Mouse (Mus musculus): ENCODE measurements around the gene Rgs10. TPM values are rescaled to one million over a fixed set of nuclear protein-coding genes. Genes with fewer than 3 reads are reported as not detected.

Gene Rgs10
- polyA plus RNA-seq (2012; rRNA removed), result 22.8 and 29.1 TPM in 2 replicates

DNA sequence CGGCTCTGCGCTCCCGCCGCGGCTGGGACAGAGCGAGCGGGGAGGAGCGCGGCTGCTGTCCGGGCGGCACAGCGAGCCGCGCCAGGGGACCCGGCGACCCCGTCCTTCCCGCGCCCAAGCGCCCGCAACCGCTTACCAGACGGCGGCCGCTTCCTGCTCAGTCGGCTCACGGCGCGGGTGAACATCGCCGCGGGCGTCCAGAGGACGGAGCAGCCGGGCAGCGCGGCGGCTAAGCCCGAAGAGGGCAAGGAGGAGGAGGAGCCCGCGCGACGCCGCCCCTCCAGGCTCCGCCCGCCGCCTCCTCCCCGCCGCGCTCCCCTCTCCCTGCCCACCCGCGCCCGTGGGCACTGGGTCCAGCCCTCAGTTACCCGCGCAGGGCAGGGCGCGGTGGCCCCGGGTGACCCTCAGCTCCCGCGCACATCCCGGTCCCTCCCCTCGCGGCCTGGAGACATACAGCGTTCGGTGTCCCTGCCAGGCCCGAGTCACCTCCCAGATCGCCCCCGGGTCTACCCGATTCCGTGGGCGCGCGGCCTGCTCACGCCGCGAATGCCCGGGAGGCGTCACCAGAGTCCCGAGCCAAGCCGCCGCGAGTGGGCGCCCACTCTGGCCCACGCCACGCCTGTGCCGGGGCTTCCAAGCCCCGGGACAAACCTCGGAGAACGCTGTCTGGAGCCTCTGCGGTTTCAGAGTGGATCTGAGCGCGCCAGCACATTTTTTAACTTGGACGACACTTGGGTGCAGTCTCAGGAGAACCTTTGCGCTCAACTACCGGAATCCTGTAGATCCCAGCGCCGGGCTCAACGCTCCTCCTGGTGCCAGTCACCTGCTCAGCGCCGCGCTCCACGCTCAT is at the start of gene Rgs10:
Gene Rgs10 (minus strand): TSS at position 829 of the 850 bp plus-strand sequence.
- TF ChIP-seq POLR2A (IDR thresholded peaks at IDR 0.05; ENCODE audit: borderline replicate concordance, extremely low read depth, insufficient read depth, insufficient read length, poor library complexity, severe bottlenecking) (no peak), CTCF (IDR thresholded peaks at IDR 0.05; ENCODE audit: borderline replicate concordance, extremely low read depth, insufficient read depth, insufficient read length) (no peak)

DNA sequence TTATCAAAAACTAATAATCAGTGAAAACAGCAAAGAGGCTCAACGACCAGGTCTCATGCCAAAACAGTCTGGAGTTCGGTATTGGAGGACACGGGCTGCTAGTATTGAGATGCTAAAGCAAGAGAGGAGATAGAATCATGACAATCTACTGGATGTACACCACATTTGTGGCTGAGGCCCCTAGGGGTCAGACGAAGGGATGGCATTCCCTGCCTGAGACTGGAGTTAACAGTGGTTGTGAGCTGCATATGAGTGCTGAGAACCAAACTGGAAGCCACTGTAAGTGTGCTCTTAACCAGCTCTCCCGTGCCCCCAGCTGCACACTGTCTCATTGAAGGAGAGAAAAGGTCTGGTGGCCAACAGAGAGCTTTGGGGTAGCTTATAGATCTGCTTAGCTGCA is 43.8 kb upstream of the Rgs10 start:
- no peak for DNase-seq (ENCODE audit: low read depth)
- TF ChIP-seq CTCF (IDR thresholded peaks at IDR 0.05; ENCODE audit: borderline replicate concordance, extremely low read depth, insufficient read depth, insufficient read length), result no peak
- TF ChIP-seq POLR2A (IDR thresholded peaks at IDR 0.05; ENCODE audit: borderline replicate concordance, extremely low read depth, insufficient read depth, insufficient read length, poor library complexity, severe bottlenecking), result no peak

More for the DNA sequence above, at the start of gene Rgs10:
- DNase-seq (ENCODE audit: low read depth), result peak; percentile 66

DNA sequence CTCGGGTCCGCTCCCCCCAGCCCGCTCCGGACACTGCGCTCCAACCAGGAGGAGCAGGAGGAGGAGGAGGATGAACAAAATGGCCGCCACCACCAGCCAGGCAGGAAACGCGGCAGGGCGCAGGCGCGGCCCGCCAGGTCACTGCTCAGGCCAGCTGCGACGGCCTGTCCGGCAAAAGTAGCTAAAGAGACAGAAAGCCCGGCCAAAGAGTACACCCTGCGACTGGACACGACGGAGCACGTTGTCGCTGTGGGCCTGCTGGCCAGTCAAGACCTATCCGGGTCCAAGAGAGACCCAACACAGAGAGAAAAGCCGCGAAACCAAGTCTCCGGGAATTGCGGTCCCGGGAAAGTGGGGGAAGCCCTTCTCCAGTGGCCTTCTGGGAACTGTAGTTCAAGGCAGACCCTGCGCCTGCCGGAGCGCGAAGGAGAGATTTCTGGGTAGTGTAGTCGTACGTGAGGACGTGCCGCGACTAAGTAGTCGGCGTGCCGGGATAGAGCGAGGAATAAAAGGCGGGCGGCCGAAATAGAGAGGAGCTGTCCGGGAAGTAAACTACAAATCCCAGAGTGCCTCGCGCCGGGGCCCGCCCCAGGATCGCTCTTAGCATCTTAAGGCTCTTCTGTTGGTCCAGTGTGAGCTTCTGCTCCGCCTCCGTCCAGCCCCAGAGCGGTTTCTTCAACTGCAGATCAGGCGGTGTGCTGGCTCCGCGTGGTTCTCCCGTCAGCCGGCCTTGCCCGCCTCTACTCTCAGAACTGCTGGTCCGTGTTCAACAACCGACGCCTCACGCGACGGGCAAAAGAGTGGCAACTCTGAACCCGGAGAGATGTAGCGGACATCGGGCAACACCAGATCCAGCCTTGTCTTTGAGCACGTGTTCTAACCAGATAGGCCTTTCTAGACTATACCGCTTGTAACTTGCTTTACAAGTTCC is 43.0 kb upstream of the Rgs10 start, which contains the start of gene Tial1:
Gene Tial1 (minus strand): TSS at position 433 of the 931 bp plus-strand sequence.
- TF ChIP-seq CTCF (IDR thresholded peaks at IDR 0.05; ENCODE audit: borderline replicate concordance, extremely low read depth, insufficient read depth, insufficient read length) (no peak), POLR2A (IDR thresholded peaks at IDR 0.05; ENCODE audit: borderline replicate concordance, extremely low read depth, insufficient read depth, insufficient read length, poor library complexity, severe bottlenecking) (peak; percentile 69; the same call in 1 of the 2 replicates)
- peak; percentile 100 for DNase-seq (ENCODE audit: low read depth)

DNA sequence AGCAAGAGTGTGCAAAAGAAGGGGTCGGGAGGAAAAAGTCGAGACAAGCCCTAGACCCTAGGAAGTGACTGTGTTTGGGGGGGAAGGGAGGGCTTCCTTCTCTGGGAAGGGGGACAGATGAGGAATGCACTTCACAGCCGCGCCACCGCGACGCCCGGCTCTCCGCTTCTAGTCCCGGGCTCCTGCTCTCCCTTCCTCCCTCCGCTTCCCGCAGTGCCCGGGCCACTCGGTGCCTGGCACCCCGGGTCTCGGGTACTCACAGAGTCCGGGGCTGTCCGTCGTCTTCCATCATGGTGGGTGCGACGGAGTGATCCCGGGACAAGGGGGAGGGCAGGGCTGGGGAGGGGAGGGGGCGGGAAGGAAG is 42.3 kb upstream of the Rgs10 start:
- no peak for TF ChIP-seq CTCF (IDR thresholded peaks at IDR 0.05; ENCODE audit: borderline replicate concordance, extremely low read depth, insufficient read depth, insufficient read length)
- TF ChIP-seq POLR2A (IDR thresholded peaks at IDR 0.05; ENCODE audit: borderline replicate concordance, extremely low read depth, insufficient read depth, insufficient read length, poor library complexity, severe bottlenecking), result no peak
- DNase-seq (ENCODE audit: low read depth), result no peak

DNA sequence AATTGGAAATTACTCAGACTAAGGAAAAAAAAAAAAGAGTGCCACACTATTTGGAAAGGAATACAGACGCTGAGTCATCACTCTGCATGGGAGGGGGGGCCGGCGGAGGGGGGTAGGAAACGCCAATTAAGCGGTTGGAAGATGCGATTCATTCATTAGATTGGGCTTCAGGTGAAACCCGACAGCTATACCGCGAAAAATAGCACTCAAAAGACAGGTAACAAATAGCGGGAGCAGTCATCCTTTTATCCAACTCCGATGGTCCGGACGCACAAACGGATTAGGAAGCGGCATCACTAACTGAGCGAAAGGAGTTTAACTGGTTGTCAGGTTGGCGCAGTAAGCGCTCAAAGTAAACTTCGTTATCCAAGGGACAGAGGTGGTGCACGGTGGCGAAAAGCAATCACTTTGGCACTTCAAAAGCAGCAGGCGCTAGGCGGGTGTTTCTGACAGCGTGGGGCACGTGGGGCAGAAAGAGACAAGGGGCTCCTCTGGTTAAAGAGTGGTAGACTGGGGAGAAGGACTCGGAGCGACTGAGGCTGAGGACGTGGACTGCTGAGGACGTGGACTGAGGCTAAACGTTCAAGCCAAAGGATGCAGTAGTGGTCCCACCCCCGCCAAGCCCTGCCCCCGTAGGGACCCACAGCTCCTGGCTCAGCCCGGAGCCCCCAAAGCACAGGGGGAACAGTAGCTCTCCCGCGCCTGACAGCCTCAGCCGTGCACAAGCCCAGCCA is 41.7 kb upstream of the Rgs10 start:
- peak; percentile 62 for DNase-seq (ENCODE audit: low read depth)
- TF ChIP-seq POLR2A (IDR thresholded peaks at IDR 0.05; ENCODE audit: borderline replicate concordance, extremely low read depth, insufficient read depth, insufficient read length, poor library complexity, severe bottlenecking), result no peak
- no peak for TF ChIP-seq CTCF (IDR thresholded peaks at IDR 0.05; ENCODE audit: borderline replicate concordance, extremely low read depth, insufficient read depth, insufficient read length)

DNA sequence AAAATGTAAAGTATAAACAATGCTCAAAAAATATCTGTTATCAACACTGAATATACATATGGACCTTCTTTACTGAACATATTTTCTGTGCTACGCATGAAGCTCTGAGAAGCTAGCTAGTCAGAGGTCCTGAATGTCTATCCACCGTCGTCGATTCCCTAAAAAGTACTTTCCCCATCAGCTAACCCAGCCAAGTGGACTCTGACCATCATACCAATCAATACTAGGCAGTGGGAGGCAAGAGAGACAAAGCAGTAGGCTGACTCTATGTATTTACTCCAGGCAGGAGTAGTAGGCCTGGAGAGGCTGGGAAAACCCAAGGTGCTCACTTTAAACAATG is 41.2 kb upstream of the Rgs10 start:
- TF ChIP-seq POLR2A (IDR thresholded peaks at IDR 0.05; ENCODE audit: borderline replicate concordance, extremely low read depth, insufficient read depth, insufficient read length, poor library complexity, severe bottlenecking) (no peak), CTCF (IDR thresholded peaks at IDR 0.05; ENCODE audit: borderline replicate concordance, extremely low read depth, insufficient read depth, insufficient read length) (no peak)
- no peak for DNase-seq (ENCODE audit: low read depth)

DNA sequence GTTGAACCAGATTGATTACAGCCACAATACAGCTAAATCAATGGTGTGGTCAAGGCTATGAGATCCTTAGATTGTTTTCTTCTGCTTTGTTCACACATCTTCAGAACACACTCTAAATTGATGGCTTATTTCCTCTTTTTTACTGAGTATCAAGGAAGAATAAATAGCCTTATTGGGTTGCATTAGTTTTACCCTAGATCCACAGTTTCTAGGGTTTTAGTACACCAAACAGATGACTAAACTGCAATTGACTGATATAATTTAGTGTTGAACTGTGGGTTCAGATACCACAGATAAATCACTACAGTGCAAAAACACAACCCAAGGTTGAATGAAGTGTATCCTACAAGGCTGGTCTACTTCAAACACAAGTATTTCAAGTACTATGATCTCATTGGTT is 39.5 kb upstream of the Rgs10 start:
- DNase-seq (ENCODE audit: low read depth), result no peak
- no peak for TF ChIP-seq CTCF (IDR thresholded peaks at IDR 0.05; ENCODE audit: borderline replicate concordance, extremely low read depth, insufficient read depth, insufficient read length)
- no peak for TF ChIP-seq POLR2A (IDR thresholded peaks at IDR 0.05; ENCODE audit: borderline replicate concordance, extremely low read depth, insufficient read depth, insufficient read length, poor library complexity, severe bottlenecking)

DNA sequence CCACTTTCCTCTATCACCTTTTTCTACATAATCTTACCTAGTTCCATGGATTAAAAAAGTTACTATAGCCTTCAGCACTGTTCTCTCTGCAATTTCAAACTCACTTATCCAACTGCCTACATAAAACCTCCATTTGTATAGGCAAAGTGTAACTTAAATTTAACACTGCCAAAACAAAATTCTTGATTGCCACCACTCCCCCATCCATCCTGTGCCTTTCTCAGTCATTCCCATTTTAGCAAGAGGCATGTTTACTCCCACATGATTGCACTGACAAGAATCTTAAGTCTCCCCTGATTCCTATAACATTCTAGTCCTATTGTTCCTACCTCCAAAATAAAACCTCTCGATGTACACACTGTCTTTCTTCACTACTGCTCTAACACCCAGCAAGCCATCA is 34.2 kb upstream of the Rgs10 start:
- TF ChIP-seq CTCF (IDR thresholded peaks at IDR 0.05; ENCODE audit: borderline replicate concordance, extremely low read depth, insufficient read depth, insufficient read length) (no peak), POLR2A (IDR thresholded peaks at IDR 0.05; ENCODE audit: borderline replicate concordance, extremely low read depth, insufficient read depth, insufficient read length, poor library complexity, severe bottlenecking) (no peak)
- no peak for DNase-seq (ENCODE audit: low read depth)

DNA sequence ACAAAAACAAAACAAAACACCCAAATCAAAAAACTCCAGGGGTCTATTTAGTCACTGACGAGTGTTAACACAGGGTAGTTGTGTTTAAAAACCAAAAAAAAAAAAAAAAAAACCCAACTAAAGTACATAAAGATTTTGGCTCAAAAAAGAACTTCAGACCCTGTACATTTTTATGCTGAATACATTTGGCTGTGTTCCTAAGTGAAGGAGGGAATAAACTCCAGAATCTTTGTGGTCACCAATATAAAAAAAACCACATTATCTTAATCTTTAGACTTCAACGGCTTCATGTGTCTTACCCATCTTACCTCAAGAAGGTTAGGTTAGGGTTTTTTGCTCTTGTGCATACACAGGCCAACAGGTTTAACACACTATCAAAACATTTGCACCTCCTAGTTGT is 22.0 kb upstream of the Rgs10 start:
- no peak for DNase-seq (ENCODE audit: low read depth)
- TF ChIP-seq POLR2A (IDR thresholded peaks at IDR 0.05; ENCODE audit: borderline replicate concordance, extremely low read depth, insufficient read depth, insufficient read length, poor library complexity, severe bottlenecking) (no peak), CTCF (IDR thresholded peaks at IDR 0.05; ENCODE audit: borderline replicate concordance, extremely low read depth, insufficient read depth, insufficient read length) (no peak)

DNA sequence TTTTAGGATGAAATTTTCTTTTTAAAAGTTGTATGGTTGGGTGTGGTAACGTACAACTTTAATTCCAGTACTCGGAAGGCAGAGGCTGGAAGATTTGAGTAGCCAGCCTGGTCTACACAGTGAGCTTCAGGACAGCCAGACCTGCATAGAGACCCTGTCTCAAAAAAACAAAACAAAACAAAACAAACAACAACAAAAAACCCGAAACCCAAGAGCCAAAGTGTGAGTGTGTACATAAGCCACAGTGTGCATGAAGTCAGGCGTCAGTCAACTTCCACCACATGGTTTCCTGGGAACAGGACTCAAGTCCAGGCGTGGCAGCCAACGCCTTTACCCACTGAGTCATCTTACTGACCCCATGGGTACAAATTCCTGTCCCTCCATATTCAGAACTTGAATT is 20.7 kb upstream of the Rgs10 start:
- DNase-seq (ENCODE audit: low read depth), result no peak
- TF ChIP-seq POLR2A (IDR thresholded peaks at IDR 0.05; ENCODE audit: borderline replicate concordance, extremely low read depth, insufficient read depth, insufficient read length, poor library complexity, severe bottlenecking) (no peak), CTCF (IDR thresholded peaks at IDR 0.05; ENCODE audit: borderline replicate concordance, extremely low read depth, insufficient read depth, insufficient read length) (no peak)

DNA sequence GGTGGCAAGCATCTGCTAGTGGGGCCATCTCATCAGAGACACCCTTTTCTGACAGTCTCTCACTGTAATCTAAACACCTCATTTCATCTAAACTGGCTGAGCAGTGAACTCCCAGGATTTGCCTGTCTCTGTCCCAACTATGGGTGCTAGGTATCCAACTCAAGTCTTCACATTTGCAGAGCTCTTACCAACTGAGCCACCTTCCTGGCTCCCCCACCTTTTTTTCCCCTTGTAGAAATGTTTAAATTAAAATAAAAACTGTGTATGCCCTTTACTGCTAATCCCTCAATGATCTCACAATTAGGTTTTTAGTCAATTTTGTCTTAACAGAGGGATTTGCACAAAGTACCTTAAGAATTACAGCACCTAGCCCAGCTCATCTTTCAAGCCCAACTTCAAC is 19.6 kb upstream of the Rgs10 start:
- no peak for DNase-seq (ENCODE audit: low read depth)
- no peak for TF ChIP-seq CTCF (IDR thresholded peaks at IDR 0.05; ENCODE audit: borderline replicate concordance, extremely low read depth, insufficient read depth, insufficient read length)
- TF ChIP-seq POLR2A (IDR thresholded peaks at IDR 0.05; ENCODE audit: borderline replicate concordance, extremely low read depth, insufficient read depth, insufficient read length, poor library complexity, severe bottlenecking), result no peak
